Mouse (Mus musculus): ENCODE measurements around the gene Phlpp2.

GRCm38 (mm10) chr8:109866690-109867089 is 1.7 kb upstream of the Phlpp2 start:
- TF ChIP-seq NANOG (IDR thresholded peaks at IDR 0.05; ENCODE audit: borderline replicate concordance, low read length) (no peak), POU5F1 (IDR thresholded peaks at IDR 0.05; ENCODE audit: borderline replicate concordance, low read length) (no peak), CTCF (conservative IDR thresholded peaks at IDR 0.05; ENCODE audit: low read length) (no peak)
